Mouse (Mus musculus): ENCODE results near the gene Ttll1.

DNA sequence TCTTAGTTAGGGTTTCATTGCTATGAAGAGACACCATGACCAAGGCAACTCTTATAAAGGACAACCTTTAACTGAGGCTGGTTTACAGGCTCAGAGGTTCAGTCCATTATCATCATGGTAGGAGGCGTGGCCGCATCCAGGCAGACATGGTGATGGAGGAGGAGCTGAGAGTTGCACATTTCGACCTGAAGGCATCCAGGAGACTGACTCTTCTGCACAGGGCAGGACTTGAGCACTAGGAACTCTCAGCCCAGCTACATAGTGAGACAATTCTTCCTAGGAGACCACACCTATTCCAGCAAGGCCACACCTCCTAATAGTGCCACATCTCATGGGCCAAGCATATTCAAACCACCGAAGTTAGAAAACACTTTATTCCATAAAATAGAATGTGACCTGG lies 30.9 kb downstream of the Ttll1 start:
- TF ChIP-seq CTCF (IDR thresholded peaks at IDR 0.05; ENCODE audit: low read depth, low read length) (no peak), POLR2A (IDR thresholded peaks at IDR 0.05; ENCODE audit: extremely low read depth, insufficient read depth, low read length) (no peak)

Measured in liver, adult 2 months (tissue).